Mouse (Mus musculus) kidney, embryonic 16.5 days (tissue): ENCODE measurements at regions not wholly inside any gene's neighbourhood (a gene's known extent, or its start where the extent isn't known, plus 50 kb on each side); places are given as distances from the start of the nearest gene placed in this dataset.
A peak's percentile ranks its signal among the peaks of the same experiment; 100 is the strongest.

Experiments used
- ATAC-seq: fragments of 200-750 bp; cut with Nextera tagmentation; 2 replicates; pipeline ENCODE4 v1.8.0; 2017; ENCODE audit warnings: moderate TSS enrichment; ENCODE audit not compliant: low FRiP score, low TSS enrichment
- H3K27ac ChIP-seq: fragments of 300-500 bp; sonication (generic); 2 replicates; pipeline ENCODE4 v1.5.1; 2014; ENCODE audit warnings: low read length
- H3K27me3 ChIP-seq: fragments of 300-500 bp; sonication (generic); 2 replicates; pipeline ENCODE4 v1.6.1; 2014; ENCODE audit warnings: low read length, control low read depth, mixed read lengths; ENCODE audit not compliant: insufficient read depth
- H3K36me3 ChIP-seq: fragments of 300-500 bp; sonication (generic); 2 replicates; pipeline ENCODE4 v1.6.1; 2014; ENCODE audit warnings: low read length, control low read depth, mixed read lengths; ENCODE audit not compliant: insufficient read depth
- H3K4me1 ChIP-seq: fragments of 300-500 bp; sonication (generic); 2 replicates; pipeline ENCODE4 v1.6.1; 2014; ENCODE audit warnings: low read length, control low read depth, mixed read lengths; ENCODE audit not compliant: insufficient read depth
- H3K4me2 ChIP-seq: fragments of 300-500 bp; sonication (generic); replicated peaks from 2 replicates; pipeline ENCODE4 v1.6.1; 2014; ENCODE audit warnings: low read depth, low read length
- H3K4me3 ChIP-seq: fragments of 300-500 bp; sonication (generic); 2 replicates; pipeline ENCODE4 v1.5.1; 2014; ENCODE audit warnings: mild to moderate bottlenecking, low read length
- H3K9ac ChIP-seq: fragments of 300-500 bp; sonication (generic); replicated peaks from 2 replicates; pipeline ENCODE4 v1.6.1; 2014; ENCODE audit warnings: low read length
- H3K9me3 ChIP-seq: fragments of 300-500 bp; sonication (generic); 2 replicates; pipeline ENCODE4 v1.6.1; 2016; ENCODE audit warnings: low read length, control low read depth
- WGBS: fragments of 180-500 bp; shearing (Covaris S2); extraction: QIAGEN DNeasy Blood & Tissue Kit; methylation state at CpG from one replicate; pipeline ENCODE4 v1.1.7; 2014; 5-methylcytosine and 5-hydroxymethylcytosine counted together

DNA sequence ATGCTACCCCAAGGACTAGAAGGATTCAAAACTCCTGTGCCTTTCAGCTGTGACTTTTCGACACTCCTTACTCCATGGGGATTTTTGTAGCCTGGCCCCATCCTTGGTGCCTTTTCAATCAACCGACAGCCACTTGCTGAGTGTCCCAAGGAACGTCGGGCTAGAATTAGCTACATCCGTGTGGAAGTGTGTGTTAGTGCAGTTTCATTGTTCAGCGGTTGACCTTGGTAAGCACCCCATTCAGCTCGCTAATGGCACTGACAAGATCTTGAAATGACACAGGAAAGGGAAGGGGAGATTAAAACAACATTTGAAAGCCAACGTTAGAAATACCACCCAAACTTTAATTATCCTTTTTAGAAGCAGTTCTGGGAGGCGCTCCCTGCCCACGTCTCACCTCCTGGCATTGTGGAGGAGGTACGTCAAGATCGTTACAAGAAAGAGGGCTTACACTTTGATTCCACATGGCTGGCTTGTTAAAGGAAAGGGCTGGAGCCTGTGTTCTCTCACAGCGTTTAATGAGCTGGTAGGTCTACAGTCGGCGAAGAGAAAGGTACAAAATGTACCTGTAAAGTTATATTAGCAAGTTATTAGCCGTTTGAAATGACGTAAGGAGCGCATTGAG, 536.4 kb downstream of the Fam19a2 start:
- Histone ChIP-seq H3K27me3 (no peaks in the 10 kb centered on the region), H3K27ac (no peak overlapping the region), H3K4me2 (peak overlapping the region; percentile 32), H3K9ac (no peak overlapping the region), H3K4me3 (no peak overlapping the region), H3K4me1 (peaks cover 6% of the 10 kb centered on the region; the same call in 1 of the 2 replicates), H3K9me3 (no peaks in the 10 kb centered on the region), H3K36me3 (no peaks in the 10 kb centered on the region)
- WGBS, result 21% methylated on average over 18 of the region's 18 CpGs
- peak; percentile 75 for ATAC-seq

GRCm38 (mm10) chr10:123800692-123801528, 537.1 kb downstream of the Fam19a2 start:
- Histone ChIP-seq H3K4me1 (peaks cover 6% of the 10 kb centered on the region; the same call in 1 of the 2 replicates), H3K4me3 (no peak overlapping the region), H3K27ac (no peak overlapping the region), H3K9ac (no peak overlapping the region), H3K27me3 (no peaks in the 10 kb centered on the region), H3K9me3 (no peaks in the 10 kb centered on the region), H3K4me2 (peak overlapping the region; percentile 32), H3K36me3 (no peaks in the 10 kb centered on the region)
- peak; percentile 75; the same call in 1 of the 2 replicates for ATAC-seq
- WGBS, result 51% methylated on average over 17 of the region's 17 CpGs

- Histone ChIP-seq H3K36me3 (no peaks in the 10 kb centered on the region), H3K27me3 (no peaks in the 10 kb centered on the region), H3K9me3 (no peaks in the 10 kb centered on the region), H3K4me2 (no peak overlapping the region), H3K4me1 (no peaks in the 10 kb centered on the region), H3K4me3 (no peak overlapping the region), H3K9ac (no peak overlapping the region), H3K27ac (no peak overlapping the region)
- ATAC-seq, result no peak
- WGBS, result 71% methylated on average over 9 of the region's 9 CpGs
These were observed 547.1 kb downstream of the Fam19a2 start for GRCm38 (mm10) chr10:123810882-123811281.

DNA sequence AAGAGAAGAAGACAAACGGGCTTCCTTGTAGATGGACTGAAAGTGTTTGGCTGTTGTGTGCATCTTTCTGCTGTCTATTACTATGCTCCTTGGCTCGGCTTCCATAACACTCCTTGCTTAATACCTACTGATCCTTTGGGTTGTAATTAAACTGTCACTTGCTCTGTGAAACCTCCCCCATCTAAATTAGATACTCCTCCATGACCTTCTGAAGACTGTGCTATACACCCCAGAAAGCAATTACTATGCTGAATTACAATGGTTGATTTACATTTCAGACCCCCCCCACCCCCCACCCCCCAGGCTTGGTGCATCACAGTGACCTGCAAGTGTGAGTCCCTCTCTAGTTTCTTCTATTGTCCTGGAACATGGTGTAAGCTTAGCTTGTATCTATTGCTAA, 549.3 kb downstream of the Fam19a2 start:
- no peak overlapping the region for H3K9ac ChIP-seq
- H3K9me3 ChIP-seq, result no peaks in the 10 kb centered on the region
- 29% methylated on average over 2 of the region's 2 CpGs for WGBS
- no peaks in the 10 kb centered on the region for H3K4me1 ChIP-seq
- peak; percentile 93 for ATAC-seq
- H3K4me2 ChIP-seq, result no peak overlapping the region
- H3K36me3 ChIP-seq, result no peaks in the 10 kb centered on the region
- H3K4me3 ChIP-seq, result no peak overlapping the region
- no peaks in the 10 kb centered on the region for H3K27me3 ChIP-seq
- H3K27ac ChIP-seq, result no peak overlapping the region; the same call in 1 of the 2 replicates

DNA sequence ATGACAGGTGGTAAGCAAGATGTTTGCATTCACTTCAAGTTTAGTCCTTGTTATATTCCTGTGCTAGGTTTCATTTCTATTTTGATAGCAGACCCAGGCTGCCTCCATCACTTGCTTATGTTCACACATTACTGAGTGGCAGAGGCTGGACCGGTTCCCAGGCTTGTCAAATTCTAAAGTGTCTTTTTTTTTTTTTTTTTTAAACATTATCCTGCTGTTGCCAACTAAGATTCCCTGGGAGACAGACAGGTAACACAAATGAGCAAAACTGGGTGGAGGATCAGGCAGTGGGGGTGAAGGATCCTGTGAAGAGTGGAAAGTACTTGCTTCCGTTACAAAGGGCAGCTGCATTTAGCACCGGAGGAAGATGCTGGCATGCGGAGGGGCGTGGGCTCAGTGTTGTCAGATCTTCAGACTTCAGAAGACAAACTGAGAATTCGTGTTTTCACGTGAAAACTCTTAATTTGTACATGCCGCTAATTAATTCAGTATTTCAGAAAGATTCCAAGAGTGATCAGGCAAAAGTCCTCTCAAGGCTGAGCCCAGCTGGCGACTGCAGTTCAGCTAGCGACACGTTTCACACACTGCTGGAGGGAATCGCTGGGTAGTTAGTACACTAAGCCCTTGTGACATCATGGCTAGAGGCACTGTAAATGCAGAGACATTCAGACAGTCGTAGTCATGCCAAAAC, 576.4 kb downstream of the Fam19a2 start:
- no peak overlapping the region for H3K4me3 ChIP-seq
- H3K36me3 ChIP-seq, result no peaks in the 10 kb centered on the region
- H3K4me2 ChIP-seq, result no peak overlapping the region
- no peaks in the 10 kb centered on the region for H3K4me1 ChIP-seq
- H3K27me3 ChIP-seq, result no peaks in the 10 kb centered on the region
- 41% methylated on average over 13 of the region's 13 CpGs for WGBS
- H3K9me3 ChIP-seq, result no peaks in the 10 kb centered on the region
- no peak overlapping the region for H3K27ac ChIP-seq
- ATAC-seq, result no peak
- no peak overlapping the region for H3K9ac ChIP-seq

DNA sequence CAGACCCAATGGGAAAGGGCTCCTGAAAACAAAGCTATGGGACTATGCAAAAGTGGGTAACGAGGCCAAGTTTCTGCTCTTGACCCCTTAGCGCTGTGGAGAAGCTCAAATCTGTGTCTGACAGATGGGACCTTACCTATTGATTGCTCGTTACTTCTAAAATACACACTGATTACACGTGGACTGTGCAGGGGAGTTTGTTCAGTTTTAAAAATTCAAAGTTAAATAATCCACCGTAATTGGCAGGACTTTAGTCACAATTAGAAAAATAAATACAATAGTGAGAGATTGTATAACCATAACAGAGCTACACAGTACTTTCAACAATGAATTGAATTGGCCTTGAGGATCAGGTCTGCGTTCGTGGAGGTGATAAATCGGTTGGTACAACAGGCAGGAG, 578.3 kb downstream of the Fam19a2 start:
- 93% methylated on average over 8 of the region's 8 CpGs for WGBS
- ATAC-seq, result no peak
- Histone ChIP-seq H3K9me3 (no peaks in the 10 kb centered on the region), H3K4me2 (no peak overlapping the region), H3K36me3 (no peaks in the 10 kb centered on the region), H3K4me1 (no peaks in the 10 kb centered on the region), H3K27ac (no peak overlapping the region), H3K4me3 (no peak overlapping the region), H3K27me3 (no peaks in the 10 kb centered on the region), H3K9ac (no peak overlapping the region)

DNA sequence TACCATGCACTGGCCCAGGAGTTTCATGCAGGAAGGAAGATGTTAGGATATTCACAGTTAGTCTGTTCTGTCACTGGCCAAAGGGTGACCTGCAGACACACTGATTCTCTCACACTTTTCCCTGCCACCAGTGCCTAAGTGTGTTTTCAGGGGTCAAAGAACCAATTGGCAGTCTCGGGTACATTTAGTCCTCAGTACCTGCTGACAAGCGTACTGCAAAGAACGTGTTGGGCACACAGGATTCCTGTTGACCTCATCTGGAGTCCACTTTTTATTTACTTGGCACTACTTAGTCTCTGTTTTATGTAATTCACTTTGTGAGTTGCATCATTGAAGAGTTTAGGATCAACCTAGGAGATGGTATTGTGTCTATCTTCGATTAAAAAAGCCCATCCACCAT, 579.8 kb downstream of the Fam19a2 start:
- 81% methylated on average over 4 of the region's 4 CpGs for WGBS
- Histone ChIP-seq H3K4me3 (no peak overlapping the region), H3K4me1 (no peaks in the 10 kb centered on the region), H3K4me2 (no peak overlapping the region), H3K9ac (no peak overlapping the region), H3K36me3 (no peaks in the 10 kb centered on the region), H3K27me3 (no peaks in the 10 kb centered on the region), H3K27ac (no peak overlapping the region), H3K9me3 (no peaks in the 10 kb centered on the region)
- no peak for ATAC-seq

DNA sequence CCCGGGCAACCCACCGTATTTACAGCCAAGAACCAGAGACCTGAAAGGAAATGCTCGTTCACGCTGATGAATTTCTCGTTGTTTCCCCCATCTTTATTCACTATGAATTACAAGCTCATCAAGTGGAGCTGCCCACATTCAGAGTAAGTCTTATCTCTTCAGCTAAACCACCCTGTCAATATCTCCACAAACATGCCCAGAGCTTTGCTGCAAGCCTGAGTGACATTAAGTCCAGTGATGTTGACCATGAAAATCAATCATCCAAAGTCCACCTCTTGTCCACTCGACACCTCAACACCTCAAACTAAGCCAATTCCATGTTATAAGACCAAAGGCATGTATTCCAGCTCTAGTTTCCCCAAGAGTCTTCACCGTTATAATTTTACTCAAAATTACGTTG, 582.8 kb downstream of the Fam19a2 start:
- 88% methylated on average over 8 of the region's 8 CpGs for WGBS
- Histone ChIP-seq H3K9ac (no peak overlapping the region), H3K36me3 (no peaks in the 10 kb centered on the region), H3K4me2 (no peak overlapping the region), H3K4me3 (no peak overlapping the region), H3K27ac (no peak overlapping the region), H3K27me3 (no peaks in the 10 kb centered on the region), H3K9me3 (no peaks in the 10 kb centered on the region), H3K4me1 (no peaks in the 10 kb centered on the region)
- ATAC-seq, result no peak

DNA sequence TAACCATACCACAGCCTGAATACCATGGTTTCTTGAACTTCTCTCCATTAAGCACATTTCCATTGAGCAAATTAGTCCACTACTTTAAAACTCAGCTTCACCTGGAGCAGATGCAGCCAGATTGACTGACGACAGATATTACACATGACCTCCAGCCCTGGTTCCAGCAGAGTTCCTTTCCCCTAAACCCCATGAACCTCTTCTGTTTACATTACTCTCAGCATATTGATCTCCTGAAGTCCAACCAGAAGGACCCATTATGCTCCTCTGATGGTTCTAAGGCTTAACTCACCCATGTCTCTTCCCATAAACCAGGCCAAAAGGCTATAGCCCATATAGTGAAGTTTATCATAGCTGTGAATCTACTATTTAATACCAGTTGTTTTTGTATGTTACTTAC, 584.8 kb downstream of the Fam19a2 start:
- Histone ChIP-seq H3K4me2 (no peak overlapping the region), H3K27ac (no peak overlapping the region), H3K4me3 (no peak overlapping the region), H3K36me3 (no peaks in the 10 kb centered on the region), H3K4me1 (no peaks in the 10 kb centered on the region), H3K27me3 (no peaks in the 10 kb centered on the region), H3K9ac (no peak overlapping the region), H3K9me3 (no peaks in the 10 kb centered on the region)
- ATAC-seq, result no peak
- 80% methylated on average over 1 of the region's 1 CpGs for WGBS
